In the genomic region with DNA sequence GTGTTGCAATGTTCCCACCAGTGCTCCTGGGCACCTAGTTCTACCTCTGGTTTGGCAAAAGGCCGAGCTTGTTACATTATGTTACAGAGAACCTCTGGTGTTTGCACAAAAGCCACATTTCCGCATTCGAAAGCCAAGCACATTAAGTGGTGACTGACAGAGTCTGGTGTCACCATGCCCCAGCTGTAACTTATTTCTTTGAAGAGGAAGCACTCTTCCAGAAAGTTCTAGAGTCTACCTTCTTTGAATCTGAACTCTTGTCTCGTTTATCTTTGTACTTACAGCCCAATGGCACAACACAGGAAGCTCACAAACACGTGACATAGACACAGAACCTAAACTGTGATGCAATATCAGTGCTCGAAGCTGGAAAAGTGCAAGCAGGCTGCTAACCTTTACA, we compare ENCODE assay signal across 8 mouse cellular contexts.
A peak's percentile ranks its signal among the peaks of the same experiment; 100 is the strongest.
DNase-seq lines count a peak whose midpoint lies in the region; ATAC-seq and TF ChIP-seq lines count a peak whose summit lies in the region.

No protein-coding gene starts in this region.

- H3K27me3 ChIP-seq in kidney, embryonic 16.5 days (ENCODE audit: insufficient read depth, low read length) = no peaks in the 10 kb centered on the region
- H3K27me3 ChIP-seq in hindbrain, embryonic 13.5 days = no peaks in the 10 kb centered on the region
- no peaks in the 10 kb centered on the region for H3K27me3 ChIP-seq in lung, postnatal 0 days (replicated peaks; ENCODE audit: insufficient read depth, low read length)

- H3K9ac ChIP-seq in kidney, embryonic 16.5 days (replicated peaks; ENCODE audit: low read length) = no peak overlapping the region
- no peak overlapping the region for H3K9ac ChIP-seq in hindbrain, embryonic 13.5 days
- H3K9ac ChIP-seq in lung, postnatal 0 days (replicated peaks; ENCODE audit: low read depth) = no peak overlapping the region

- H3K27ac ChIP-seq in kidney, embryonic 16.5 days (ENCODE audit: low read length) = no peak overlapping the region
- H3K27ac ChIP-seq in hindbrain, embryonic 13.5 days = peak overlapping the region; percentile 46; the same call in 1 of the 2 replicates
- H3K27ac ChIP-seq in lung, postnatal 0 days (ENCODE audit: low read length) = no peak overlapping the region

- H3K9me3 ChIP-seq in kidney, embryonic 16.5 days (ENCODE audit: low read length) = no peaks in the 10 kb centered on the region
- no peaks in the 10 kb centered on the region for H3K9me3 ChIP-seq in hindbrain, embryonic 13.5 days
- H3K9me3 ChIP-seq in lung, postnatal 0 days (ENCODE audit: low read length) = no peaks in the 10 kb centered on the region

- peaks cover 22% of the 10 kb centered on the region for H3K4me1 ChIP-seq in kidney, embryonic 16.5 days (ENCODE audit: insufficient read depth, low read length)
- H3K4me1 ChIP-seq in hindbrain, embryonic 13.5 days (replicated peaks) = peaks cover 41% of the 10 kb centered on the region
- 0 out of 2 replicates have a peak, but pooled peaks cover 3% of the 10 kb centered on the region for H3K4me1 ChIP-seq in lung, postnatal 0 days (ENCODE audit: insufficient read depth, low read depth, low read length)

- no peak overlapping the region for H3K4me3 ChIP-seq in kidney, embryonic 16.5 days (ENCODE audit: low read length)
- no peak overlapping the region for H3K4me3 ChIP-seq in hindbrain, embryonic 13.5 days
- no peak overlapping the region for H3K4me3 ChIP-seq in lung, postnatal 0 days (ENCODE audit: low read depth, low read length)

- TF ChIP-seq EP300 in lung, postnatal 0 days (IDR thresholded peaks at IDR 0.05) = peak; percentile 73

- peak; percentile 7 for DNase-seq in kidney, adult 11 months
- peak; percentile 81 for DNase-seq in lung, postnatal 0 days (ENCODE audit: low spot score)
- no peak for DNase-seq in Muller cell, postnatal 12 days (ENCODE audit: inconsistent ontology term)
- DNase-seq in gastrocnemius, adult 18-20 months (ENCODE audit: low spot score) = no peak
- DNase-seq in natural killer cell, adult 2 months (ENCODE audit: low spot score in 2 of 2) = no peak

- TF ChIP-seq CTCF in lung, postnatal 0 days (IDR thresholded peaks at IDR 0.05) = no peak

- H3K36me3 ChIP-seq in kidney, embryonic 16.5 days (ENCODE audit: insufficient read depth, low read length) = no peaks in the 10 kb centered on the region
- no peaks in the 10 kb centered on the region for H3K36me3 ChIP-seq in hindbrain, embryonic 13.5 days
- no peaks in the 10 kb centered on the region for H3K36me3 ChIP-seq in lung, postnatal 0 days (ENCODE audit: insufficient read depth, low read length)

- H3K4me2 ChIP-seq in kidney, embryonic 16.5 days (replicated peaks; ENCODE audit: low read depth, low read length) = no peak overlapping the region
- no peak overlapping the region for H3K4me2 ChIP-seq in hindbrain, embryonic 13.5 days
- no peak overlapping the region for H3K4me2 ChIP-seq in lung, postnatal 0 days (replicated peaks; ENCODE audit: low read depth, low read length)

- WGBS in kidney, embryonic 16.5 days = 51% methylated on average over 6 of the region's 6 CpGs
- WGBS in hindbrain, embryonic 13.5 days = 63% methylated on average over 6 of the region's 6 CpGs
- 27% methylated on average over 6 of the region's 6 CpGs for WGBS in lung, postnatal 0 days

- ATAC-seq in kidney, embryonic 16.5 days (ENCODE audit: low FRiP score, low TSS enrichment) = no peak
- ATAC-seq in CD4-positive, CD25-positive, alpha-beta regulatory T cell, adult 4 months = peak; percentile 43
- no peak for ATAC-seq in hindbrain, embryonic 13.5 days (ENCODE audit: low FRiP score)
- ATAC-seq in lung, postnatal 0 days = peak; percentile 86

Comparison
In these comparisons a context has a peak if more than half of its experiments do, and no peak if none do; other contexts are left out.
1. DNase-seq: peak in kidney, adult 11 months (single experiment) and lung, postnatal 0 days (single experiment); none in Muller cell, postnatal 12 days (single experiment), gastrocnemius, adult 18-20 months (single experiment) and natural killer cell, adult 2 months (0 of 2).
2. ATAC-seq: peak in CD4-positive, CD25-positive, alpha-beta regulatory T cell, adult 4 months (single experiment) and lung, postnatal 0 days (single experiment); none in kidney, embryonic 16.5 days (single experiment) and hindbrain, embryonic 13.5 days (single experiment).